In genomic region chr2:144698046-144698445, GRCm38 (mm10) we compare ENCODE assay signal across 31 mouse cellular contexts.
DNase-seq lines count a peak whose midpoint lies in the region; ATAC-seq and TF ChIP-seq lines count a peak whose summit lies in the region.
"Had no signal": no experiment of that assay in that cellular context is flagged by ENCODE, and none has a peak within 500 bp of the region (broad histone marks: within the 10 kb centered on the region; RNA-seq: fewer than 3 reads in every experiment).

No protein-coding gene starts in this region.

- H3K4me1 ChIP-seq in forebrain, postnatal 0 days (ENCODE audit: insufficient read depth) = no peaks in the 10 kb centered on the region
- no peaks in the 10 kb centered on the region for H3K4me1 ChIP-seq in forebrain, embryonic 13.5 days
- no peaks in the 10 kb centered on the region for H3K4me1 ChIP-seq in liver, adult 2 months (ENCODE audit: control insufficient read depth, insufficient read depth, low read length)
- no peaks in the 10 kb centered on the region for H3K4me1 ChIP-seq in liver, embryonic 11.5 days (replicated peaks; ENCODE audit: control insufficient read depth, insufficient read depth, low read length)
- no peaks in the 10 kb centered on the region for H3K4me1 ChIP-seq in midbrain, embryonic 13.5 days (replicated peaks)
- H3K4me1 ChIP-seq: embryonic facial prominence, embryonic 13.5 days; heart, embryonic 13.5 days; hindbrain, embryonic 10.5 days; hindbrain, embryonic 15.5 days; lung, embryonic 15.5 days; neural tube, embryonic 15.5 days had no signal

- DNase-seq in forebrain, postnatal 0 days = no peak
- peak; percentile 7 for DNase-seq in liver, adult 2 months (ENCODE audit: extremely low read depth, low read depth, low spot score)
- DNase-seq in liver, embryonic 11.5 days (ENCODE audit: low spot score) = no peak
- peak; percentile 26 for DNase-seq in brain, embryonic 14.5 days (ENCODE audit: low read depth)
- no peak for DNase-seq in ovary, postnatal 10 days (ENCODE audit: low spot score)
- DNase-seq: adrenal gland, adult 8-10 months; cerebellum, adult 11 months; cerebellum, adult 9-10 months; embryo, embryonic 11 days; gastrocnemius, postnatal 25 days; heart, adult 2 months; heart, postnatal 10 days; kidney, adult 2 months; kidney, postnatal 4 days; lung, postnatal 36 days; midbrain, embryonic 14.5 days had no signal

- WGBS in forebrain, postnatal 0 days = 89% methylated on average over 12 of the region's 12 CpGs
- 90% methylated on average over 12 of the region's 12 CpGs for WGBS in forebrain, embryonic 13.5 days
- 94% methylated on average over 12 of the region's 12 CpGs for WGBS in liver, adult 2 months
- 90% methylated on average over 12 of the region's 12 CpGs for WGBS in liver, embryonic 11.5 days
- 93% methylated on average over 12 of the region's 12 CpGs for WGBS in midbrain, embryonic 13.5 days

- no peak overlapping the region for H3K4me2 ChIP-seq in forebrain, postnatal 0 days (ENCODE audit: low read depth)
- no peak overlapping the region for H3K4me2 ChIP-seq in forebrain, embryonic 13.5 days
- H3K4me2 ChIP-seq in liver, embryonic 11.5 days = no peak overlapping the region
- no peak overlapping the region for H3K4me2 ChIP-seq in midbrain, embryonic 13.5 days (replicated peaks)
- H3K4me2 ChIP-seq: embryonic facial prominence, embryonic 13.5 days; heart, embryonic 13.5 days; hindbrain, embryonic 15.5 days; limb, embryonic 12.5 days; lung, embryonic 15.5 days; neural tube, embryonic 15.5 days had no signal

- no peak overlapping the region for H3K4me3 ChIP-seq in forebrain, postnatal 0 days (ENCODE audit: low read depth, low read length)
- no peak overlapping the region for H3K4me3 ChIP-seq in forebrain, embryonic 13.5 days
- H3K4me3 ChIP-seq in liver, adult 2 months (ENCODE audit: insufficient read depth, low read depth, low read length) = no peak overlapping the region
- no peak overlapping the region for H3K4me3 ChIP-seq in liver, embryonic 11.5 days (ENCODE audit: low read depth, low read length)
- no peak overlapping the region for H3K4me3 ChIP-seq in midbrain, embryonic 13.5 days (replicated peaks)
- H3K4me3 ChIP-seq: embryonic facial prominence, embryonic 13.5 days; erythroblast, embryonic 14.5 days; heart, adult 2 months; heart, embryonic 13.5 days; hindbrain, embryonic 10.5 days; hindbrain, embryonic 15.5 days; limb, embryonic 12.5 days; lung, embryonic 15.5 days; neural tube, embryonic 15.5 days had no signal

- H3K79me2 ChIP-seq in liver, adult 2 months (ENCODE audit: control insufficient read depth, insufficient read depth, low read length) = no peaks in the 10 kb centered on the region

- H3K36me3 ChIP-seq in forebrain, postnatal 0 days (ENCODE audit: insufficient read depth) = no peaks in the 10 kb centered on the region
- no peaks in the 10 kb centered on the region for H3K36me3 ChIP-seq in forebrain, embryonic 13.5 days (ENCODE audit: poor library complexity, severe bottlenecking)
- H3K36me3 ChIP-seq in liver, adult 2 months (ENCODE audit: control insufficient read depth, insufficient read depth, low read length) = no peaks in the 10 kb centered on the region
- no peaks in the 10 kb centered on the region for H3K36me3 ChIP-seq in liver, embryonic 11.5 days (ENCODE audit: control insufficient read depth, insufficient read depth, low read length)
- H3K36me3 ChIP-seq in midbrain, embryonic 13.5 days = no peaks in the 10 kb centered on the region
- H3K36me3 ChIP-seq: embryonic facial prominence, embryonic 13.5 days; heart, embryonic 13.5 days; hindbrain, embryonic 10.5 days; hindbrain, embryonic 15.5 days; limb, embryonic 12.5 days; lung, embryonic 15.5 days; neural tube, embryonic 15.5 days had no signal

- no peak for TF ChIP-seq POLR2A in liver, adult 2 months (IDR thresholded peaks at IDR 0.05; ENCODE audit: extremely low read depth, insufficient read depth, low read length)
- TF ChIP-seq POLR2A in brain, embryonic 14.5 days (IDR thresholded peaks at IDR 0.05; ENCODE audit: borderline replicate concordance, extremely low read depth, insufficient read depth, insufficient read length, poor library complexity, severe bottlenecking) = no peak

- no peaks in the 10 kb centered on the region for H3K9me3 ChIP-seq in forebrain, postnatal 0 days (ENCODE audit: low read length)
- H3K9me3 ChIP-seq in forebrain, embryonic 13.5 days (replicated peaks) = no peaks in the 10 kb centered on the region
- H3K9me3 ChIP-seq in liver, embryonic 11.5 days (ENCODE audit: control insufficient read depth, low read length) = no peaks in the 10 kb centered on the region
- H3K9me3 ChIP-seq in midbrain, embryonic 13.5 days = no peaks in the 10 kb centered on the region
- H3K9me3 ChIP-seq: embryonic facial prominence, embryonic 13.5 days; G1E; heart, embryonic 13.5 days; hindbrain, embryonic 10.5 days; hindbrain, embryonic 15.5 days; limb, embryonic 12.5 days; lung, embryonic 15.5 days; neural tube, embryonic 15.5 days had no signal

- no peak overlapping the region for H3K27ac ChIP-seq in forebrain, postnatal 0 days (ENCODE audit: low read depth, low read length)
- no peak overlapping the region for H3K27ac ChIP-seq in forebrain, embryonic 13.5 days
- H3K27ac ChIP-seq in liver, adult 2 months (replicated peaks; ENCODE audit: insufficient read depth, low read depth, low read length) = no peak overlapping the region
- no peak overlapping the region for H3K27ac ChIP-seq in liver, embryonic 11.5 days (ENCODE audit: low read depth, low read length)
- H3K27ac ChIP-seq in midbrain, embryonic 13.5 days = no peak overlapping the region
- H3K27ac ChIP-seq: embryonic facial prominence, embryonic 13.5 days; heart, adult 2 months; heart, embryonic 13.5 days; hindbrain, embryonic 10.5 days; hindbrain, embryonic 15.5 days; limb, embryonic 12.5 days; liver, embryonic 14.5 days; lung, embryonic 15.5 days; neural tube, embryonic 15.5 days had no signal

- no peak overlapping the region for H3K9ac ChIP-seq in forebrain, postnatal 0 days
- no peak overlapping the region for H3K9ac ChIP-seq in forebrain, embryonic 13.5 days
- no peak overlapping the region for H3K9ac ChIP-seq in liver, adult 2 months (ENCODE audit: low read depth, low read length)
- no peak overlapping the region for H3K9ac ChIP-seq in liver, embryonic 11.5 days (ENCODE audit: low read depth, low read length)
- H3K9ac ChIP-seq in midbrain, embryonic 13.5 days (replicated peaks) = no peak overlapping the region
- H3K9ac ChIP-seq: embryonic facial prominence, embryonic 13.5 days; heart, embryonic 13.5 days; hindbrain, embryonic 15.5 days; limb, embryonic 12.5 days; liver, embryonic 14.5 days; lung, embryonic 15.5 days; neural tube, embryonic 15.5 days had no signal

- ATAC-seq in forebrain, postnatal 0 days = 0 out of 2 replicates have a peak, but pooled peaks have one; percentile 14
- ATAC-seq in forebrain, embryonic 13.5 days = no peak
- ATAC-seq in liver, embryonic 11.5 days (replicated peaks; ENCODE audit: low FRiP score) = no peak
- ATAC-seq in monocyte, adult 5-6 weeks (replicated peaks; ENCODE audit: insufficient number of reproducible peaks, low FRiP score, low TSS enrichment, poor library complexity, severe bottlenecking) = peak; percentile 50; the same call in 1 of the 2 replicates
- ATAC-seq in midbrain, embryonic 13.5 days = no peak
- ATAC-seq: inflammation-experienced regulatory T-cells, adult 6 months had no signal

- H3K27me3 ChIP-seq in forebrain, postnatal 0 days (ENCODE audit: insufficient read depth, low read length) = no peaks in the 10 kb centered on the region
- H3K27me3 ChIP-seq in forebrain, embryonic 13.5 days = no peaks in the 10 kb centered on the region
- no peaks in the 10 kb centered on the region for H3K27me3 ChIP-seq in liver, adult 2 months (ENCODE audit: control insufficient read depth, insufficient read depth, low read length)
- no peaks in the 10 kb centered on the region for H3K27me3 ChIP-seq in liver, embryonic 11.5 days (replicated peaks; ENCODE audit: control insufficient read depth, insufficient read depth, low read length)
- H3K27me3 ChIP-seq in midbrain, embryonic 13.5 days = no peaks in the 10 kb centered on the region
- H3K27me3 ChIP-seq: CH12.LX; embryonic facial prominence, embryonic 13.5 days; heart, embryonic 13.5 days; hindbrain, embryonic 15.5 days; limb, embryonic 12.5 days; lung, embryonic 15.5 days; neural tube, embryonic 15.5 days had no signal

- no peak for TF ChIP-seq CTCF in forebrain, postnatal 0 days (IDR thresholded peaks at IDR 0.05; ENCODE audit: low read depth)
- TF ChIP-seq CTCF in liver, adult 2 months (IDR thresholded peaks at IDR 0.05; ENCODE audit: low read depth, low read length) = no peak
- TF ChIP-seq CTCF in brain, embryonic 14.5 days (IDR thresholded peaks at IDR 0.05; ENCODE audit: borderline replicate concordance, extremely low read depth, insufficient read depth, insufficient read length) = no peak

Comparison
In these comparisons a context has a peak if more than half of its experiments do, and no peak if none do; other contexts are left out.
1. ATAC-seq: peak in forebrain, postnatal 0 days (single experiment) and monocyte, adult 5-6 weeks (single experiment); none in forebrain, embryonic 13.5 days (single experiment), liver, embryonic 11.5 days (single experiment) and midbrain, embryonic 13.5 days (single experiment).
2. DNase-seq: peak in liver, adult 2 months (single experiment) and brain, embryonic 14.5 days (single experiment); none in forebrain, postnatal 0 days (single experiment), liver, embryonic 11.5 days (single experiment) and ovary, postnatal 10 days (single experiment).